Mouse (Mus musculus) thymus, adult 2 months (tissue): ENCODE results near the gene Ddx4. TPM values are rescaled to one million over a fixed set of nuclear protein-coding genes. Genes with fewer than 3 reads are reported as not detected.

Experiments used
- DNase-seq: peaks from one replicate; pipeline ENCODE4 v3.0.0; 2021
- H3K27ac ChIP-seq: fragments of 200-500 bp; 2 replicates; pipeline ENCODE4 v1.5.1; 2012; ENCODE audit warnings: low read length, control low read depth; ENCODE audit not compliant: control insufficient read depth, insufficient read depth
- H3K27me3 ChIP-seq: fragments of 200-500 bp; 2 replicates; pipeline ENCODE4 v1.6.1; 2012; ENCODE audit warnings: mild to moderate bottlenecking, low read length, moderate library complexity, mixed read lengths; ENCODE audit not compliant: control insufficient read depth, insufficient read depth
- H3K36me3 ChIP-seq: fragments of 200-500 bp; 2 replicates; pipeline ENCODE4 v1.6.1; 2012; ENCODE audit warnings: mild to moderate bottlenecking, low read length, moderate library complexity; ENCODE audit not compliant: control insufficient read depth, insufficient read depth
- H3K4me1 ChIP-seq: fragments of 200-500 bp; replicated peaks from 2 replicates; pipeline ENCODE4 v1.6.1; 2012; ENCODE audit warnings: low read length; ENCODE audit not compliant: control insufficient read depth, insufficient read depth
- H3K4me3 ChIP-seq: fragments of 200-500 bp; 2 replicates; pipeline ENCODE4 v1.5.1; 2012; ENCODE audit warnings: mild to moderate bottlenecking, low read length, control low read depth, moderate library complexity; ENCODE audit not compliant: control insufficient read depth, insufficient read depth
- CTCF ChIP-seq: fragments of 200-500 bp; IDR thresholded peaks from 2 replicates; pipeline ENCODE4 v1.5.1; 2012; ENCODE audit warnings: mild to moderate bottlenecking, control low read depth, low read length, moderate library complexity, borderline replicate concordance; ENCODE audit not compliant: control insufficient read depth, poor library complexity, insufficient read depth; ENCODE audit errors: extremely low read depth
- POLR2A ChIP-seq: fragments of 200-500 bp; IDR thresholded peaks from 2 replicates; pipeline ENCODE4 v1.6.1; 2012; ENCODE audit warnings: mild to moderate bottlenecking, low read length, control low read depth, moderate library complexity; ENCODE audit not compliant: control insufficient read depth, poor library complexity, insufficient read depth; ENCODE audit errors: extremely low read depth
- WGBS: fragments of 180-500 bp; shearing (Covaris S2); methylation state at CpG from one replicate; pipeline ENCODE4 v1.1.7; 2018; 5-methylcytosine and 5-hydroxymethylcytosine counted together
- polyA plus RNA-seq: library from polyadenylated mRNA; depleted of rRNA; stranded (reverse); fragments of >200 nt; gene quantifications from 2 replicates; pipeline ENCODE4 v1.2.3, GENCODE M21; 2012

Gene Ddx4
- polyA plus RNA-seq, 1 experiment: 0.08 TPM

DNA sequence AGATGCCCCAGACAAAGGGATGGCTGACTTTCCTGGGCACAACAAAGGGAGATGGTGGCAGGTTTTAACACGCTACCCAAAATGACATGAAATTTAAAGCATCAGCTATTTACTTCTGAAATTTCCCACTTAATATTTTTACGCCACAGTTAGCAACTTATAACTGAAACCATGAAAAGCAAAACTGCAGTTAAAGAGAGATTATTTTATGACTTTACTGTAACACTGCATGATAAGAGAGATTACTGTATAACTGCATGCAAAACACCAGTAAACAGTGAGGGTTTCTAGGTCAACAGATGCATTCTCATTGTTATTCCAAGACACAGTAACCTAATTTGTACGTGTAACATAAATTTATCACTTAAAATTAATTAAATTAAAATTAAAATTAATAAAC, 7.3 kb downstream of the Ddx4 start:
- Histone ChIP-seq H3K27me3 (no peaks in the 10 kb centered on the region), H3K36me3 (no peaks in the 10 kb centered on the region), H3K27ac (no peak overlapping the region), H3K4me3 (no peak overlapping the region), H3K4me1 (no peaks in the 10 kb centered on the region)
- DNase-seq: no peak
- 97% methylated on average over 3 of the region's 3 CpGs for WGBS
- TF ChIP-seq CTCF (no peak), POLR2A (no peak)

DNA sequence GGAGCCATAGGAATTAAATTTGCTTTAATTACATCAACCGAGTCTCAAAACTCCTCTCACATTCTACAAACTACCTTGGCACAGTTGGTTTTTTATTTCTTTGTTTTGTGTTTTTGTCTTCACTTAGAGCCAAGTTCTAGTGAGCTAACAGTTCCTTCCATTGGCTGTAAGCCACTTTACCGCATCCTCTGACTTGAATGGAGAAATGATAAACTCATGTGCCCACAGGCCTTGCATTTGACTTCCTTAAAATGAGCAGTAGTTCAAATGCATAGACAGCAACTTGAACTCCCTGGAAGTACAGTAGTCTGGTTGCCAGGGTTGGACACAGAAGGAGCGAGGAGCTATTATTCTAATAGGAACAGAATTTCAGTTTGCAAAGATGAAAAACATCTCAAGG, 9.4 kb downstream of the Ddx4 start:
- no peaks in the 10 kb centered on the region for H3K27me3 ChIP-seq
- WGBS: 80% methylated on average over 3 of the region's 3 CpGs
- no peak for TF ChIP-seq POLR2A
- no peak for TF ChIP-seq CTCF
- H3K27ac ChIP-seq: no peak overlapping the region
- DNase-seq: no peak
- no peaks in the 10 kb centered on the region for H3K4me1 ChIP-seq
- no peak overlapping the region for H3K4me3 ChIP-seq
- H3K36me3 ChIP-seq: no peaks in the 10 kb centered on the region

DNA sequence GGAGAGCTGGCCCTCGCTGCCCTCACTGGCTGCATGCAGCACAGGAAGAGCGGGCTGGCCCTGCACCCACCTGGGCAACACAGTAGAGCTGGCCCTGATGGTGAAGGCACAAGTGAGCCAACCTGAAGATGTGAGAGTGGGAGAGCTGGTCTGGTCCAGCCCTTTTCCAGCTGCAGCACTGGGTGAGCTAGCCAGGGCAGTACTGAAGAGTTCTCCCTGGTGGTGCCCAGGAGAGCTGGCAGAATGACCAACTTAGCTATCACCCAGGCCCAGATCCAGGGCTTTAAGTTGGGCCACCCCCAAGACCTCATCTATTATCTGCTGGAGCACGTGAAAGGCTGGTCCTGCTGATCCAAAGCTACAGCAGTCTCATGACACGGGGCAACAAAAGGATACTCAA, 13.2 kb downstream of the Ddx4 start:
- Histone ChIP-seq H3K4me1 (no peaks in the 10 kb centered on the region), H3K4me3 (no peak overlapping the region), H3K36me3 (no peaks in the 10 kb centered on the region), H3K27me3 (no peaks in the 10 kb centered on the region), H3K27ac (no peak overlapping the region)
- WGBS: 91% methylated on average over 4 of the region's 4 CpGs
- no peak for DNase-seq
- no peak for TF ChIP-seq POLR2A
- TF ChIP-seq CTCF: no peak

DNA sequence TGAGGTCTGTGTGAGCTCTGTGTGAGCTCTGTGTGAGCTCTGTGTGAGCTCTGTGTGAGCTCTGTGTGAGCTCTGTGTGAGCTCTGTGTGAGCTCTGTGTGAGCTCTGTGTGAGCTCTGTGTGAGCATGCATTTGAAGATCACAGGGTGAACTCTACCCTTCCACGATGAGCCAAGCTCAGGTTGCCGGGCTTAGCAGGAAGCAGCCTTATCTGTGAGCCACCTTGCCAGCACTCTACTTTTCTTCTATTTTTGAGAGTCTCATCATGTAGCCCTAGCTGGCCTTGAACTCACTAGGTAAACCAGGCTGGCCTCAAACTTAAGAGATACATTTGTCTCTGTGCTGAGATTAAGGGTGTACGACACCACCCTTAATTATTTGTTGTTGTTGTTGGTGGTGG, 15.8 kb downstream of the Ddx4 start:
- no peak overlapping the region for H3K4me3 ChIP-seq
- no peaks in the 10 kb centered on the region for H3K4me1 ChIP-seq
- 73% methylated on average over 3 of the region's 3 CpGs for WGBS

DNA sequence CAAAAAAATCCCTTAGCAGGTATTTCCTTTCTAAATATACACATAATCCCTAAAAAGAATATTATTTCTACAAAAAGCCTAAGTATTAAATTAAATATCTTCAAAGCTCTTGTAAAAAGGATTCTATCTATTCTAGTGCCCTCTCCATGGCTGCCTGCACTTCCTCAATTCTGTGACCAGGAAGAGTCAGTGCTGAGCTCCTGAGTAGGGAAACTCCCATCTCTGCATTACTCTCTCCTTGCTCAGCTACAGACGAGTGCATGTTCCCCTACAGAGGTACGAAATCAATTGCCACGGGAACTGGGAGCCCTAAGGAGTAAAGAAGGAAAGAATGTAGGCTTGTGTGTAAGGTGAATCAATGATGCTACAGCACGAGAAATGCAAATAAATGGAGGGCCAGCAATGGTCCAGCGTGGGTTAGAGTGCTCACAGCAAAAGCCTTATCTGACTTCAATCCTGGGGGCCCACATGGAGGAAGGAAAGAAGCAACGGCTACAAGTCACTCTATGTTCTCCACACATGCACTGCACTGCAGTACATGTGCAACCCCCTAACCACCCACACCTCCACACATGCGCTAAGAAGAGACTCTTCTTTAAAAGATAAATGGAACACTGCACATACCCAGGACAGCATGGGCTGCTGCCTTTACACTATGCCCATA, 17.0 kb downstream of the Ddx4 start:
- TF ChIP-seq CTCF (no peak), POLR2A (no peak)
- no peak for DNase-seq
- Histone ChIP-seq H3K36me3 (no peaks in the 10 kb centered on the region), H3K4me1 (no peaks in the 10 kb centered on the region), H3K27ac (no peak overlapping the region), H3K27me3 (no peaks in the 10 kb centered on the region), H3K4me3 (no peak overlapping the region)
- WGBS: 51% methylated on average over 7 of the region's 7 CpGs

More for the DNA sequence above, 15.8 kb downstream of the Ddx4 start:
- Histone ChIP-seq H3K27ac (no peak overlapping the region), H3K27me3 (no peaks in the 10 kb centered on the region), H3K36me3 (no peaks in the 10 kb centered on the region)
- TF ChIP-seq POLR2A (no peak), CTCF (no peak)
- DNase-seq: no peak

DNA sequence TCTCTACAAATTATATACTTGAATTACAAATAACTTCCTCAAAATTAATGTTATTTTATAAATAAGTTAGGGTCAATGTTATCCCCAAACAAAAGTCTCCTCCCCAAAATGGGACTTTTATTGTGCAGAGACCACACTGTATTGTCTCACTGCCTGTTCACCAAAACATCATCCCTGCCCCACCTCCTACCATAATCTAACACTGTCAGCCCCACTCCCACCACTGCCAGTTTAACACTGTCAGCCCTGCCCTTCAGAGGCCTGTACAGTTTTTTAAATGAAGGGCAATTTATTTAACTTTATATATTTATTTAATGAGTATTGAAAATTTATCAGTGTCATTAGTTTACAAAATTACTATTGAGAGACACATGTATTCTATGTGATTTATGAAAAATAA, 26.7 kb downstream of the Ddx4 start:
- no peak for DNase-seq
- Histone ChIP-seq H3K36me3 (no peaks in the 10 kb centered on the region), H3K27me3 (no peaks in the 10 kb centered on the region), H3K4me3 (no peak overlapping the region), H3K4me1 (no peaks in the 10 kb centered on the region), H3K27ac (no peak overlapping the region)
- no peak for TF ChIP-seq POLR2A
- TF ChIP-seq CTCF: no peak

DNA sequence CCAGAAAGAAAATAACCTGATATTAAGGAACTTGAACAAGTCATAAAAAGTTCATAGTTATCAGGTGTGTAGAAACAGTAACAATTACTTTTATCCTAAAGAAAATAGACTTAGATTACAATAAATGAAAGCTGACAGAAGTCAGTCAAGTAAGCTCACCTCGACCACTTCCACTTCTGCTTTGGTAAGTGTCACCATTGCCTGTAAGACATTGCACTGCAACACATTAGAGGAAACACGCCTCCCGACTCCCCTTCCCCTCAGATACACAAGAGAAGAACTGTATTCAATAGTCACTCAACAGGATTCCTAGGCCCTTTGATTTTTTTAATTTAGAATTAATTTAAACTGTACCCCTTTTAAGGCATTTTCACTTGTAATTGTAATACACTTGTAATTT, 27.7 kb downstream of the Ddx4 start:
- Histone ChIP-seq H3K27ac (no peak overlapping the region), H3K4me3 (no peak overlapping the region), H3K4me1 (no peaks in the 10 kb centered on the region), H3K27me3 (no peaks in the 10 kb centered on the region), H3K36me3 (no peaks in the 10 kb centered on the region)
- DNase-seq: no peak
- WGBS: 40% methylated on average over 3 of the region's 3 CpGs
- no peak for TF ChIP-seq CTCF
- no peak for TF ChIP-seq POLR2A
